In the genomic region with DNA sequence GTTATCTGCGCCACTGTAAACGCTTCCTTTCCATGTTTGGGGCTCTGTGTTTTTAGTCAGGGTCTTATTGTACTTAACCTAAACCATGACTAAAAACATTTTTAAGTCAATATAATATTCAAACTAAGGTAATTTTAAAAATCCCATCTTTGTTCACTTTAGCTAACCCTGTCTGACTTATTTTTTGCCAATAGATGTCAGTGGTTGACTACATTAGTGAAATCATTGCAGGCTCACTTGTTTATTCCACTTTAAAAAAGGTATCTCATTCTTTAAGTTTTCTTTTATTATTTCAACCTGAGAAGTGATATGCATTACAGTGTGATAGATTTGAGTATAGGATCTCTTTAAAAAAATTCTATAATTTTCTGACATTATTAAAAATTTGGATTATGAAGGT, we compare ENCODE assay signal across 29 mouse cellular contexts. TPM values are rescaled to one million over a fixed set of nuclear protein-coding genes. Genes with fewer than 3 reads are reported as not detected.
A peak's percentile ranks its signal among the peaks of the same experiment; 100 is the strongest.
DNase-seq lines count a peak whose midpoint lies in the region; ATAC-seq and TF ChIP-seq lines count a peak whose summit lies in the region.
"Had no signal": no experiment of that assay in that cellular context is flagged by ENCODE, and none has a peak within 500 bp of the region (broad histone marks: within the 10 kb centered on the region; RNA-seq: fewer than 3 reads in every experiment).

No protein-coding gene starts in this region.

- H3K4me2 ChIP-seq in heart, postnatal 0 days (ENCODE audit: low read depth, low read length): no peak overlapping the region
- no peak overlapping the region for H3K4me2 ChIP-seq in lung, embryonic 14.5 days
- H3K4me2 ChIP-seq: forebrain, embryonic 15.5 days; heart, embryonic 12.5 days; limb, embryonic 13.5 days; midbrain, embryonic 11.5 days; neural tube, embryonic 15.5 days had no signal

- no peaks in the 10 kb centered on the region for H3K79me2 ChIP-seq in MEL (ENCODE audit: control insufficient read depth, insufficient read depth, low read length, poor library complexity)

- peak; percentile 66 for TF ChIP-seq RAD21 in MEL (IDR thresholded peaks at IDR 0.05; ENCODE audit: low read depth, low read length)

- 82% methylated on average over 2 of the region's 2 CpGs for WGBS in heart, postnatal 0 days
- WGBS in lung, embryonic 14.5 days: 88% methylated on average over 2 of the region's 2 CpGs

- H3K9ac ChIP-seq in heart, postnatal 0 days (replicated peaks; ENCODE audit: low read depth, low read length): no peak overlapping the region
- H3K9ac ChIP-seq in lung, embryonic 14.5 days: no peak overlapping the region
- no peak overlapping the region for H3K9ac ChIP-seq in MEL (ENCODE audit: control insufficient read depth, low read depth, low read length, poor library complexity, severe bottlenecking)
- H3K9ac ChIP-seq: forebrain, embryonic 15.5 days; heart, embryonic 12.5 days; limb, embryonic 13.5 days; liver, embryonic 14.5 days; neural tube, embryonic 15.5 days had no signal

- no peak for DNase-seq in heart, postnatal 0 days (ENCODE audit: low spot score)
- DNase-seq in heart, postnatal 25 days (ENCODE audit: low spot score): no peak
- DNase-seq in lung, embryonic 14.5 days: peak; percentile 10
- no peak for DNase-seq in lung, postnatal 14 days
- DNase-seq in MEL (ENCODE audit: low read depth, low spot score): peak; percentile 9
- DNase-seq in splenic B cell, adult 2 months (ENCODE audit: low read depth, low spot score): peak; percentile 3
- no peak for DNase-seq in embryo, embryonic 9.5 days (ENCODE audit: extremely low spot score)
- no peak for DNase-seq in testis, postnatal 14 days (ENCODE audit: low spot score)
- DNase-seq: adrenal gland, postnatal 25 days; cerebellum, adult 2 months; heart, postnatal 36 days; kidney, adult 2 months; kidney, postnatal 4 days; right cerebral cortex, postnatal 25 days; thymus, postnatal 36 days had no signal

- H3K27ac ChIP-seq in heart, postnatal 0 days (ENCODE audit: low read depth): no peak overlapping the region
- no peak overlapping the region for H3K27ac ChIP-seq in lung, embryonic 14.5 days (ENCODE audit: low read depth)
- H3K27ac ChIP-seq in MEL (ENCODE audit: control insufficient read depth, low read depth, low read length): no peak overlapping the region
- H3K27ac ChIP-seq: forebrain, embryonic 15.5 days; limb, embryonic 13.5 days; liver, embryonic 14.5 days; neural tube, embryonic 15.5 days had no signal

- no peaks in the 10 kb centered on the region for H3K27me3 ChIP-seq in heart, postnatal 0 days (ENCODE audit: control insufficient read depth, insufficient read depth, low read length)
- no peaks in the 10 kb centered on the region for H3K27me3 ChIP-seq in lung, embryonic 14.5 days (ENCODE audit: insufficient read depth, low read length)
- H3K27me3 ChIP-seq in MEL (ENCODE audit: control insufficient read depth in 1 of 2, insufficient read depth in 2 of 2, low read length in 2 of 2): no peaks in the 10 kb centered on the region
- no peaks in the 10 kb centered on the region for H3K27me3 ChIP-seq in splenic B cell, adult 2 months (ENCODE audit: control insufficient read depth, insufficient read depth, low read length, poor library complexity, severe bottlenecking)
- H3K27me3 ChIP-seq: forebrain, embryonic 15.5 days; heart, embryonic 12.5 days; limb, embryonic 13.5 days; neural tube, embryonic 15.5 days had no signal

- no peak for TF ChIP-seq EP300 in heart, postnatal 0 days (IDR thresholded peaks at IDR 0.05; ENCODE audit: low read depth)
- no peak for TF ChIP-seq EP300 in MEL (IDR thresholded peaks at IDR 0.05; ENCODE audit: low read depth in 1 of 2, low read length in 2 of 2)

- no peaks in the 10 kb centered on the region for H3K9me3 ChIP-seq in heart, postnatal 0 days (replicated peaks; ENCODE audit: control insufficient read depth, low read length)
- no peaks in the 10 kb centered on the region for H3K9me3 ChIP-seq in lung, embryonic 14.5 days (ENCODE audit: low read depth, low read length)
- no peaks in the 10 kb centered on the region for H3K9me3 ChIP-seq in MEL (replicated peaks; ENCODE audit: insufficient read depth, low read length)
- H3K9me3 ChIP-seq: forebrain, embryonic 15.5 days; heart, embryonic 12.5 days; limb, embryonic 13.5 days; neural tube, embryonic 15.5 days had no signal

- intact Hi-C loops in heart, postnatal 25 days (cut with DNase I): no loop called here

- no peaks in the 10 kb centered on the region for H3K36me3 ChIP-seq in heart, postnatal 0 days (replicated peaks; ENCODE audit: control insufficient read depth, insufficient read depth, low read length)
- no peaks in the 10 kb centered on the region for H3K36me3 ChIP-seq in lung, embryonic 14.5 days (ENCODE audit: insufficient read depth)
- peaks cover 0 to 3% of the 10 kb centered on the region in 2 experiments; a peak in 2 of 4 replicates for H3K36me3 ChIP-seq in MEL (ENCODE audit: control insufficient read depth in 1 of 2, insufficient read depth in 2 of 2, low read length in 2 of 2)
- no peaks in the 10 kb centered on the region for H3K36me3 ChIP-seq in splenic B cell, adult 2 months (ENCODE audit: control insufficient read depth, insufficient read depth, low read length, poor library complexity, severe bottlenecking)
- H3K36me3 ChIP-seq: forebrain, embryonic 15.5 days; heart, embryonic 12.5 days; limb, embryonic 13.5 days; neural tube, embryonic 15.5 days had no signal

- no peak for TF ChIP-seq POLR2A in MEL (IDR thresholded peaks at IDR 0.05; ENCODE audit: control insufficient read depth in 1 of 2, insufficient read depth in 1 of 2, low read depth in 1 of 2, low read length in 2 of 2, poor library complexity in 1 of 2)

- H3K4me3 ChIP-seq in heart, postnatal 0 days (ENCODE audit: low read depth, low read length): no peak overlapping the region
- no peak overlapping the region for H3K4me3 ChIP-seq in lung, embryonic 14.5 days (ENCODE audit: low read depth, low read length)
- no peak overlapping the region for H3K4me3 ChIP-seq in MEL (ENCODE audit: control insufficient read depth in 1 of 2, insufficient read depth in 1 of 2, low read depth in 2 of 2, low read length in 2 of 2)
- H3K4me3 ChIP-seq: forebrain, embryonic 15.5 days; heart, embryonic 12.5 days; limb, embryonic 13.5 days; myocyte; neural tube, embryonic 15.5 days had no signal

- H3K4me1 ChIP-seq in heart, postnatal 0 days (ENCODE audit: control insufficient read depth, insufficient read depth): no peaks in the 10 kb centered on the region
- H3K4me1 ChIP-seq in lung, embryonic 14.5 days (ENCODE audit: insufficient read depth): no peaks in the 10 kb centered on the region
- peaks cover 0 to 4% of the 10 kb centered on the region in 2 experiments; a peak in 3 of 4 replicates for H3K4me1 ChIP-seq in MEL (ENCODE audit: control insufficient read depth in 1 of 2, insufficient read depth in 2 of 2, low read length in 2 of 2)
- H3K4me1 ChIP-seq: forebrain, embryonic 15.5 days; heart, embryonic 12.5 days; limb, embryonic 13.5 days had no signal

- ATAC-seq in heart, postnatal 0 days (ENCODE audit: insufficient read depth, low read depth): no peak
- ATAC-seq in lung, embryonic 14.5 days (ENCODE audit: insufficient read depth): no peak
- ATAC-seq: forebrain, embryonic 15.5 days had no signal

- TF ChIP-seq CTCF in heart, postnatal 0 days (IDR thresholded peaks at IDR 0.05; ENCODE audit: low read depth): peak; percentile 28
- TF ChIP-seq CTCF in lung, embryonic 14.5 days (IDR thresholded peaks at IDR 0.05; ENCODE audit: low read depth): no peak
- TF ChIP-seq CTCF in MEL (IDR thresholded peaks at IDR 0.05 in 2 of 3, conservative IDR thresholded peaks at IDR 0.05 in 1 of 3; ENCODE audit: control insufficient read depth in 1 of 3, insufficient read depth in 1 of 3, low read depth in 2 of 3, low read length in 3 of 3, poor library complexity in 1 of 3, severe bottlenecking in 1 of 3): peak in 1 of 3 experiments; percentile 31; a peak in 2 of 6 replicates

TF ChIP-seq in MEL, 35 proteins besides CTCF, POLR2A, EP300 and RAD21:
- TF ChIP-seq RCOR1 (IDR thresholded peaks at IDR 0.05; ENCODE audit: low read depth, low read length): no peak
- peak; percentile 36 for TF ChIP-seq ZC3H11A (IDR thresholded peaks at IDR 0.05; ENCODE audit: low read depth, low read length)
- TF ChIP-seq SMC3 (IDR thresholded peaks at IDR 0.05; ENCODE audit: low read depth, low read length): peak; percentile 39
- no peak for TF ChIP-seq MYC (IDR thresholded peaks at IDR 0.05; ENCODE audit: low read depth, low read length)
TF ChIP-seq in MEL: peak in this region for 2.

RNA-seq across cellular contexts. Expression of a gene that starts 5.5 kb away (rescaled TPM):
- total RNA-seq in heart, postnatal 0 days (2014; rRNA removed; ENCODE audit: low replicate concordance): not detected in 2 replicates
- not detected in 2 replicates for polyA plus RNA-seq in heart, postnatal 0 days (2015; fragmentation: Nextera tagmentation; extraction: Ambion mirVana)
- not detected for total RNA-seq in heart, postnatal 25 days (2021)
- polyA plus RNA-seq in lung, embryonic 14.5 days (2014; fragmentation: Nextera tagmentation; extraction: Ambion mirVana): not detected in 2 replicates
- not detected in 2 replicates for total RNA-seq in MEL (2012; rRNA removed)
- not detected for polyA plus RNA-seq in MEL (2012; ENCODE audit: insufficient read depth in 1 of 2, insufficient read length in 2 of 2, low read depth in 1 of 2, low replicate concordance in 2 of 2, missing spikeins in 1 of 2)
- total RNA-seq: adrenal gland, postnatal 25 days; ES-E14; heart, postnatal 36 days; layer of hippocampus, postnatal 10 days; left cerebral cortex, postnatal 10 days had no signal
- polyA plus RNA-seq: cerebellum, adult 2 months; embryonic facial prominence, embryonic 11.5 days; forebrain, embryonic 15.5 days; gonadal fat pad, adult 2 months; heart, embryonic 12.5 days; kidney, adult 2 months; limb, embryonic 13.5 days; liver, embryonic 14.5 days; lung, embryonic 16.5 days; midbrain, embryonic 11.5 days; myocyte; neural tube, embryonic 15.5 days; testis, adult 2 months had no signal

Comparison
In these comparisons a context has a peak if more than half of its experiments do, and no peak if none do; other contexts are left out.
1. DNase-seq: peak in lung, embryonic 14.5 days (single experiment), MEL (single experiment) and splenic B cell, adult 2 months (single experiment); none in heart, postnatal 0 days (single experiment), heart, postnatal 25 days (single experiment), lung, postnatal 14 days (single experiment), embryo, embryonic 9.5 days (single experiment) and testis, postnatal 14 days (single experiment).